Mouse (Mus musculus) kidney, embryonic 15.5 days (tissue): ENCODE measurements around the gene Brox. TPM values are rescaled to one million over a fixed set of nuclear protein-coding genes. Genes with fewer than 3 reads are reported as not detected.

Experiments used
- ATAC-seq: fragments of 200-750 bp; cut with Nextera tagmentation; replicated peaks from 2 replicates; pipeline ENCODE4 v1.8.0; 2017; ENCODE audit warnings: moderate TSS enrichment; ENCODE audit not compliant: low FRiP score
- H3K27ac ChIP-seq: fragments of 300-500 bp; sonication (generic); 2 replicates; pipeline ENCODE4 v1.5.1; 2015; ENCODE audit warnings: mild to moderate bottlenecking, inconsistent platforms
- H3K27me3 ChIP-seq: fragments of 300-500 bp; sonication (generic); 2 replicates; pipeline ENCODE4 v1.6.1; 2015; ENCODE audit warnings: inconsistent platforms
- H3K36me3 ChIP-seq: fragments of 300-500 bp; sonication (generic); 2 replicates; pipeline ENCODE4 v1.6.1; 2015; ENCODE audit warnings: inconsistent platforms
- H3K4me1 ChIP-seq: fragments of 300-500 bp; sonication (generic); 2 replicates; pipeline ENCODE4 v1.6.1; 2015; ENCODE audit warnings: inconsistent platforms
- H3K4me2 ChIP-seq: fragments of 300-500 bp; sonication (generic); 2 replicates; pipeline ENCODE4 v1.6.1; 2015; ENCODE audit warnings: moderate library complexity, mild to moderate bottlenecking, inconsistent platforms
- H3K4me3 ChIP-seq: fragments of 300-500 bp; sonication (generic); replicated peaks from 2 replicates; pipeline ENCODE4 v1.5.1; 2015; ENCODE audit warnings: mild to moderate bottlenecking, inconsistent platforms
- H3K9ac ChIP-seq: fragments of 300-500 bp; sonication (generic); 2 replicates; pipeline ENCODE4 v1.6.1; 2015; ENCODE audit warnings: mild to moderate bottlenecking, inconsistent platforms
- H3K9me3 ChIP-seq: fragments of 300-500 bp; sonication (generic); replicated peaks from 2 replicates; pipeline ENCODE4 v1.6.1; 2016; ENCODE audit warnings: inconsistent platforms
- WGBS: fragments of 180-500 bp; shearing (Covaris S2); methylation state at CpG from one replicate; pipeline ENCODE4 v1.1.7; 2015; ENCODE audit warnings: mixed read lengths; 5-methylcytosine and 5-hydroxymethylcytosine counted together
- polyA plus RNA-seq: library from polyadenylated mRNA; unstranded; fragments of >200 nt; fragmentation: Nextera tagmentation; extraction: Ambion mirVana; gene quantifications from 2 replicates; pipeline ENCODE4 v1.2.1, GENCODE M21; 2015

The Brox gene
- polyA plus RNA-seq, 1 experiment from 2014 or later, result 46.8 TPM

DNA sequence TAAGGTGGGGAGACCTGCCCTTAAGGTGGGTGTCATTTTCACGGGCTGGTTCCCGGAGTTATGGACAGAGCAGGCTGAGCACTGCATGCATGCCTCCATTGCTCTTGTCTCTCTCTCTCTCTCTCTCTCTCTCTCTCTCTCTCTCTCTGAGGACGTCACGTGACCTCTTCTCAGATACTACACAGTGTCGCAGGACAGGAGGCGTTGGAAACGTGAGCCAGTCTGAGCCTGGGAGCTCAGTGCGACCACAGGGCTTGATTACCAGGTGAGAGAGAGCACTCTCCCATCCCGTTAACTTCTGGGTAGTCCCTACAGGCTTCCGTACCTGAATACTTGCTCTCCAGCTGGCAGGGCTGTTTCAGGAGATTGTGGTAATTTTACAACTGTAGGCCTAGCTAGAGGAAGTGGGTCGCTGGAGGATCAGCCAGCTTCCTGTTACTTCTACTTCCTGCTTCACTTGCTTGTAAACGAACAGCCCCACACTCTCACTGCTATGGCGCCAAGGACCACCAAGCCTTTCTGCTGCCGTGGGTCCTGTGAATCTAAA lies 31.1 kb downstream of the Brox start:
- H3K9me3 ChIP-seq, result no peaks in the 10 kb centered on the region
- H3K4me1 ChIP-seq, result no peaks in the 10 kb centered on the region
- no peaks in the 10 kb centered on the region for H3K36me3 ChIP-seq
- ATAC-seq, result no peak
- H3K9ac ChIP-seq, result no peak overlapping the region
- no peak overlapping the region for H3K4me3 ChIP-seq
- WGBS, result 63% methylated on average over 14 of the region's 14 CpGs
- H3K27me3 ChIP-seq, result no peaks in the 10 kb centered on the region
- H3K27ac ChIP-seq, result no peak overlapping the region
- no peak overlapping the region for H3K4me2 ChIP-seq

- 80% methylated on average over 13 of the region's 13 CpGs for WGBS
- Histone ChIP-seq H3K4me1 (no peaks in the 10 kb centered on the region), H3K9me3 (no peaks in the 10 kb centered on the region), H3K36me3 (no peaks in the 10 kb centered on the region), H3K4me2 (no peak overlapping the region), H3K27ac (no peak overlapping the region), H3K9ac (no peak overlapping the region), H3K4me3 (no peak overlapping the region), H3K27me3 (no peaks in the 10 kb centered on the region)
- ATAC-seq, result no peak
Measured at GRCm38 (mm10) chr1:183264145-183265008, 32.7 kb downstream of the Brox start.

DNA sequence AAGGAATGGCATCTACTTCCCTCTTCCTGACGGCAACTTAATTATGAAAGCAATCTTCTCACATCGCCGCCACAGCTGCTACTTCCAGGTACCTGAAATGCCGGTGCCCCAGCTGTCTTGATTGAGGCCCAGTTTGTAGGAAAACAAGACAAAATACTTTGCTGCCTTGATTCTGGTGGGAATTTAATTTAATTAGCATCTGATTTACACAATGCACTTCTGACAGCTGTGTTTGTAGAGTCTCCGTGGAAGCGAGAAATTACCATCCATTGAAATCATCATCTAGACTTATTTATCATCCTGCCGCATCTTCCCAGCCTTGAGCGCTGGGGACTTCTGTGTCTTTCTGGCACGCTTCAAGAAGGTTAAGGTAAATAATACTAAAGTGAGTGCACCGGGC lies 44.5 kb downstream of the Brox start:
- Histone ChIP-seq H3K9ac (no peak overlapping the region), H3K27ac (no peak overlapping the region), H3K9me3 (no peaks in the 10 kb centered on the region), H3K4me1 (0 out of 2 replicates have a peak, but pooled peaks cover 7% of the 10 kb centered on the region), H3K27me3 (no peaks in the 10 kb centered on the region), H3K36me3 (no peaks in the 10 kb centered on the region), H3K4me2 (no peak overlapping the region), H3K4me3 (no peak overlapping the region)
- ATAC-seq, result no peak
- 56% methylated on average over 10 of the region's 10 CpGs for WGBS

DNA sequence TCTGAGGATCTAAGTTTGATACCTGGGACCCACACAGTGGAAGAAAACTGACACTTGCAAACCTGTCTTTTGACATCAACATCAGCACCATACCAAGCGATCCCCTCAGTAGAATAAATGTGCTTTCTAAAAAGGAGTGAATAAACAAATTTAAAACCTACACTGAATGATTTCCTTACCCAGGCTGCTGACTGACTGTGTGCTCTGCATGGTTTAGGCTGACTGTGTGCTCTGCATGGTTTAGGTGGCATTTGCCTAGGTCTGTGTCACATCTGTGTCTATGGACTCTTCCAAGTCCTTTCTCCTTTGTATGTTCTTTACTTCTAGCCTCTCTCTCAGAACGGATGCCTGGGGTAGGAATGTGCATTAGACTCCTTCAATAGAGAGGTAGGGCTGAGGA lies 45.3 kb downstream of the Brox start:
- H3K4me1 ChIP-seq, result 0 out of 2 replicates have a peak, but pooled peaks cover 7% of the 10 kb centered on the region
- no peaks in the 10 kb centered on the region for H3K9me3 ChIP-seq
- no peak overlapping the region for H3K27ac ChIP-seq
- H3K27me3 ChIP-seq, result no peaks in the 10 kb centered on the region
- no peak overlapping the region for H3K4me2 ChIP-seq
- ATAC-seq, result no peak
- 80% methylated on average over 2 of the region's 2 CpGs for WGBS
- no peak overlapping the region for H3K9ac ChIP-seq
- H3K36me3 ChIP-seq, result no peaks in the 10 kb centered on the region
- no peak overlapping the region for H3K4me3 ChIP-seq

DNA sequence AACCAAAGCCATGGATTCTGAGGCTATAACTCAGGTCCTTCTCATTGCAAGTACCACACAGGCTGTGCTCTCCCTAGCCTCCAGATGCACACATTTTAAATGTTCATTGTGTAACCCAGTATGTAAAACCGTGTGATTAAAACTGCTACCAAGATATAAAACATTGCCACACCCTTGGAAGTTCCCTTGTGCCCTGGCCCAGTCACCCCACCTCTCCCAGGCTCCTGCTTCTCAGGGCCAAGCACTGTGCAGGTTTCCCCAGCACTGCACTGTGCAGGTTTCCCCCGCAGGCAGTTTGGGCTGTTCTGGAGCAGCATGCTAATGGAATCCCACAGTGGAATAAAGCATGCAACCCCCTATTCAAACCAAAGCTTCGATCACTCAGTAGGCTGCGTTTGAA lies 46.5 kb downstream of the Brox start:
- no peak overlapping the region for H3K4me3 ChIP-seq
- WGBS, result 79% methylated on average over 4 of the region's 4 CpGs
- H3K9ac ChIP-seq, result no peak overlapping the region
- 0 out of 2 replicates have a peak, but pooled peaks cover 7% of the 10 kb centered on the region for H3K4me1 ChIP-seq
- H3K9me3 ChIP-seq, result no peaks in the 10 kb centered on the region
- no peaks in the 10 kb centered on the region for H3K36me3 ChIP-seq
- H3K4me2 ChIP-seq, result no peak overlapping the region
- no peak for ATAC-seq
- H3K27me3 ChIP-seq, result no peaks in the 10 kb centered on the region
- no peak overlapping the region for H3K27ac ChIP-seq

GRCm38 (mm10) chr1:183248144-183248543 lies 48.9 kb downstream of the Brox start:
- no peaks in the 10 kb centered on the region for H3K27me3 ChIP-seq
- WGBS, result 52% methylated on average over 1 of the region's 1 CpGs
- H3K27ac ChIP-seq, result no peak overlapping the region
- H3K9ac ChIP-seq, result no peak overlapping the region
- H3K36me3 ChIP-seq, result no peaks in the 10 kb centered on the region
- no peaks in the 10 kb centered on the region; the same call in 1 of the 2 replicates for H3K9me3 ChIP-seq
- no peak overlapping the region for H3K4me3 ChIP-seq
- ATAC-seq, result no peak
- H3K4me2 ChIP-seq, result no peak overlapping the region
- H3K4me1 ChIP-seq, result 0 out of 2 replicates have a peak, but pooled peaks cover 7% of the 10 kb centered on the region

GRCm38 (mm10) chr1:183243293-183243692 lies 53.8 kb downstream of the Brox start:
- Histone ChIP-seq H3K9me3 (no peaks in the 10 kb centered on the region; the same call in 1 of the 2 replicates), H3K27me3 (no peaks in the 10 kb centered on the region), H3K4me2 (no peak overlapping the region), H3K4me1 (no peaks in the 10 kb centered on the region), H3K27ac (no peak overlapping the region), H3K4me3 (no peak overlapping the region), H3K36me3 (no peaks in the 10 kb centered on the region), H3K9ac (no peak overlapping the region)
- WGBS, result 72% methylated on average over 7 of the region's 7 CpGs
- no peak for ATAC-seq

GRCm38 (mm10) chr1:183237901-183238300 lies 59.2 kb downstream of the Brox start:
- no peak for ATAC-seq
- Histone ChIP-seq H3K4me2 (no peak overlapping the region), H3K27ac (no peak overlapping the region), H3K9me3 (no peaks in the 10 kb centered on the region), H3K9ac (no peak overlapping the region), H3K27me3 (no peaks in the 10 kb centered on the region), H3K4me3 (no peak overlapping the region), H3K4me1 (peaks cover 13% of the 10 kb centered on the region), H3K36me3 (no peaks in the 10 kb centered on the region)
- 21% methylated on average over 2 of the region's 2 CpGs for WGBS

GRCm38 (mm10) chr1:183236460-183236859 lies 60.6 kb downstream of the Brox start:
- WGBS, result 89% methylated on average over 5 of the region's 5 CpGs
- no peaks in the 10 kb centered on the region for H3K36me3 ChIP-seq
- ATAC-seq, result no peak

GRCm38 (mm10) chr1:183233679-183234174 lies 63.3 kb downstream of the Brox start:
- 30% methylated on average over 11 of the region's 11 CpGs for WGBS
- Histone ChIP-seq H3K4me3 (no peak overlapping the region), H3K4me1 (peaks cover 21% of the 10 kb centered on the region), H3K36me3 (no peaks in the 10 kb centered on the region), H3K9me3 (no peaks in the 10 kb centered on the region), H3K27me3 (no peaks in the 10 kb centered on the region), H3K27ac (0 out of 2 replicates have a peak overlapping the region, but pooled peaks have one; percentile 7), H3K9ac (no peak overlapping the region), H3K4me2 (no peak overlapping the region)
- ATAC-seq, result peak; percentile 69

More at GRCm38 (mm10) chr1:183236460-183236859, 60.6 kb downstream of the Brox start:
- no peak overlapping the region for H3K4me3 ChIP-seq
- no peak overlapping the region for H3K4me2 ChIP-seq
- peaks cover 14% of the 10 kb centered on the region for H3K4me1 ChIP-seq
- no peaks in the 10 kb centered on the region for H3K27me3 ChIP-seq
- H3K9ac ChIP-seq, result no peak overlapping the region
- no peaks in the 10 kb centered on the region for H3K9me3 ChIP-seq
- no peak overlapping the region for H3K27ac ChIP-seq

GRCm38 (mm10) chr1:183232985-183233678 lies 63.9 kb downstream of the Brox start:
- Histone ChIP-seq H3K27me3 (no peaks in the 10 kb centered on the region), H3K27ac (0 out of 2 replicates have a peak overlapping the region, but pooled peaks have one; percentile 7), H3K9me3 (no peaks in the 10 kb centered on the region), H3K4me3 (no peak overlapping the region), H3K4me1 (peaks cover 26% of the 10 kb centered on the region), H3K4me2 (no peak overlapping the region), H3K36me3 (no peaks in the 10 kb centered on the region), H3K9ac (no peak overlapping the region)
- WGBS, result 64% methylated on average over 7 of the region's 7 CpGs
- ATAC-seq, result 0 out of 2 replicates have a peak, but pooled peaks have one; percentile 29

GRCm38 (mm10) chr1:183227469-183227868 lies 69.6 kb downstream of the Brox start:
- 84% methylated on average over 7 of the region's 7 CpGs for WGBS
- peaks cover 12% of the 10 kb centered on the region for H3K4me1 ChIP-seq
- ATAC-seq, result no peak

More at GRCm38 (mm10) chr1:183227469-183227868, 69.6 kb downstream of the Brox start:
- no peak overlapping the region for H3K9ac ChIP-seq
- no peaks in the 10 kb centered on the region for H3K9me3 ChIP-seq
- no peaks in the 10 kb centered on the region for H3K27me3 ChIP-seq
- no peak overlapping the region for H3K4me3 ChIP-seq
- H3K36me3 ChIP-seq, result no peaks in the 10 kb centered on the region
- no peak overlapping the region for H3K27ac ChIP-seq
- H3K4me2 ChIP-seq, result no peak overlapping the region
